Mouse (Mus musculus) layer of hippocampus, adult 8-10 months (tissue): Measurements from ENCODE around the gene Naglu. TPM values are rescaled to one million over a fixed set of nuclear protein-coding genes. Genes with fewer than 3 reads are reported as not detected.

Source experiments
- DNase-seq, 2 experiments: peaks; one replicate each; pipeline ENCODE4 v3.0.0; 2022; ENCODE audit warnings: low spot score in 2 of 2
- total RNA-seq, 4 experiments: library from RNA; stranded (reverse); gene quantifications; 2 replicates each; pipeline ENCODE4 v1.2.4; 2022

Gene Naglu
- total RNA-seq, 4 experiments from 2014 or later: 7.3 to 22.9 (median 15.2) TPM

GRCm38 (mm10) chr11:101083083-101083697 lies 13.4 kb downstream of the Naglu start:
- DNase-seq: no peak

DNA sequence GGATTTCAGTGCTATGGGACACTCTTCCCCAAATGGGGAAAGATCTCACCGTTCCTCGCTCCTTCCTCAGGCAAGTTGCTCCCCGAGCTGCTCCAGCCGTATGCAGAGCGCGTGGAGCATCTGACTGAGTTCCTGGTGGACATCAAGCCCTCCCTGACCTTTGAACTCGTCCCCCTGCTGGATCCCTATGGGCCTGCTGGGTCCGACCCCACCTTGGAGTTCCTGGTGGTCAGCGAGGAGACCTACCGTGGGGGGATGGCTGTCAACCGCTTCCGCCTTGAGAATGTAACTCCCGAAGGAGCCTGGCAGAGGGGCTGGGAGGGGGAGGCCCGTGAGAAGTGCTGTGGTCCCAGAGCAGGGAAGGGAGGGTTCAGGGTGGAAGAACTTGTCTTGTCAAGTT lies 14.4 kb downstream of the Naglu start:
- DNase-seq: no peak

GRCm38 (mm10) chr11:101084811-101085210 lies 15.0 kb downstream of the Naglu start:
- no peak for DNase-seq

DNA sequence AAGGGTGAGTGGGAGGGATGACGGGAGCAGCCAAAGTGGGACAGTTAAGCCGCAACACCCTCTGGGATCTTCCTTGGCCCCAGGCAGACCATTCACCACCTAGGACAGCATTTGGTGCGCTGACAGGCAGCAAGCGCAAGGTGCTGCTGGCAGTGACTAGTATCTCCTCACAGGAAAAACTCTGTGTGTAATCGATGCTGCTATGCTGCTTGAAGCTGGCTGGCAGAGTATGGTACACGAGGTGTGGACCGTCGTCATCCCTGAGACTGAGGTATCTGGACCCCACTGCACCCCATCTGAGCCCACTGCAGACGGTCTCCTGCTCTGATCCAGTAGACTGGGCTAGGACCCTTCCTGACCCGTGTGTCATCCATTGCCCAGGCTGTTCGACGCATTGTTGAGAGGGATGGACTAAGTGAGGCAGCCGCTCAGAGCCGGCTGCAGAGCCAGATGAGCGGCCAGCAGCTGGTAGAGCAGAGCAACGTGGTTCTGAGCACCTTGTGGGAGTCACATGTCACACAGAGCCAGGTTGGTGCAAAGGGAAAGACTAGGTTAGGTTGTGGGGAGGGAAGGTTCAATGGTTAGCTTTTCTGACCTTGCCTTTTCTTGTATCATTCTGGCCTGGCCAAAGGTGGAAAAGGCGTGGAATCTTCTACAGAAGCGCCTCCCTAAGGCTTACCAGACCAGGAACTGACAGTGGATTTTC lies 16.0 kb downstream of the Naglu start:
- no peak for DNase-seq

DNA sequence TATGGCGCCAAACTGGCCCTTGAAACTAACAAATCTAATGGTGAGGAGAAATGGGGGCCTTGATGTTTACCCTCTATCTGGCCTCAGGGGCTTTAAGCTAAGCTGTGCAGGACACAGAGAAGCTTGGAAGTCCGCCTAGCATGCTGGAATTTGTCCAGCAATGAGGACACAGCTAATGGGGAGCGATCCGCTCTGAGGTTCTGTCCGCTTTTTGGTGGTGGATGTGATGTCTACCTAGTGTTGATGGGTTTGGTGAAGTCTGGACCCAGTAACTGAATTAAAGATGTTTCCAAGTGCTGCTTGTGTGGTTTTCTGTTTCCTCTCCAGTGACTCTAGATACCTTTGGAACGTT lies 16.5 kb downstream of the Naglu start:
- no peak for DNase-seq

DNA sequence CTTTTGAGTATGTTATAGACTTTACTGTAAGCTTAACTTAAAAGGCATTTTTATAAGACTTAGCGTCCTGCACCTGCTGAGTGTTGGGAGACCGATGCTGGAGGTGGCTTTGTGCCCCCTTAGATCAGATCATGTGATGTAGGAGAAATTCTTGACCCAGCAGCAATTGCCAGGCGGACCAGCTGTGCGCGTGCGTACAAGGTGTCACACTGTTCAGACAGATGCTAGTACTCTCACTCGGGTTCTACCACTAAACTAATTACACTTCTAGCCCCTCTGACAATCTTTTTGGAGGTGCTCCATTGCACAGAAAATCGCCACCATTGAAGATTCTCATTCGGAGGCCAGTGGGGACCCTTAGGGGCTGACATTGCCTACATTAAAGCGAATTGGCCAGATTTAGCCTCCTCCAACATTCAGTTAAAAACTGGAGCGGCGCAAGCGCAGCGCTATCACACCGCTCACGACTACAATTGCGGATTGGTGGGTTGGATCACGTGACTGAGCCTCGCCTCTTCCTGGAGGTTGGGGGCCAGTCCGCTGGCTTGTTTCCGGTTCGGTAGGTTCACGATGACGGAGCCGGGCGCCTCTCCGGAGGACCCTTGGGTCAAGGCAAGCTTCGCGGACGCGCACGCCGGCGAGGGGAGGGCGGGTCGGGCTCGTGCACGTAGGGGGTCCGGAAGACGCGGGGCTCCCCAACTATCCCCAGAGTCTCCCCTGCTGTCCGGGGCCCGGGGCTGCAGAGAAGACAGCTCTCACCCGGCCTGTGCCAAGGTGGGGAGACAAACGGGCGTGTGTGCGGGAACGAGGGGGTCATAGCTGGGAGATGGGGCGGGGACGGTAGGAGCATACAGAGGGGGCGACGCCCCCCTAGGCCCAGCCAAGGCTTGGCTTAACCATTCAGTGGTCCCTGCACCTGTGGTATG lies 17.2 kb downstream of the Naglu start, which contains the start of gene Mlx:
Gene Mlx, plus strand, starts transcription at position 522 of the 926 bp plus-strand sequence.
- DNase-seq: peak; percentile 88 to 91

- DNase-seq: no peak
These were observed 17.9 kb downstream of the Naglu start for GRCm38 (mm10) chr11:101087682-101088055.

DNA sequence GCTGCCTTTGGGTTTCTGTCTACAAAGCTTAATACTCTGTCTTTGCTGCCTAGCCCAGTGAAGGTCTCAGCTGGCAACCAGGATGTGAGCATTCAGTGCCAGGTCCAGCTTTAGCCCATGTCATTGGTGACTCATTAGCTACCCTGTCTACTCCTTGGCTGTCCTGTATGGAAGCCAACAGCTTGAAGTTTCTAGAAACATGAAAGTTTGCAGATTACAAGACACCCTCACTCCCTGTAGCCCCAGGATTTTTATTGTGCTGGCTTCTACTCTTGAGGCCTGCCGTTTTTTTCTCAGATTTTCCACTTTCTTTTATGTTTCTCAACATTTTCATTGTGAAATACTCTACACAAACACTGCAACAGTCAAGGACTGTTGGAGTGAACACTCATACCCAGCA lies 20.1 kb downstream of the Naglu start:
- DNase-seq: no peak

- no peak for DNase-seq
These were observed 25.1 kb downstream of the Naglu start for GRCm38 (mm10) chr11:101094930-101095313.

- DNase-seq: peak; percentile 92 to 93
These were observed 25.7 kb downstream of the Naglu start, which contains the start of gene Psmc3ip for GRCm38 (mm10) chr11:101095314-101096024. Psmc3ip (minus strand) TSS chr11:101095436.

DNA sequence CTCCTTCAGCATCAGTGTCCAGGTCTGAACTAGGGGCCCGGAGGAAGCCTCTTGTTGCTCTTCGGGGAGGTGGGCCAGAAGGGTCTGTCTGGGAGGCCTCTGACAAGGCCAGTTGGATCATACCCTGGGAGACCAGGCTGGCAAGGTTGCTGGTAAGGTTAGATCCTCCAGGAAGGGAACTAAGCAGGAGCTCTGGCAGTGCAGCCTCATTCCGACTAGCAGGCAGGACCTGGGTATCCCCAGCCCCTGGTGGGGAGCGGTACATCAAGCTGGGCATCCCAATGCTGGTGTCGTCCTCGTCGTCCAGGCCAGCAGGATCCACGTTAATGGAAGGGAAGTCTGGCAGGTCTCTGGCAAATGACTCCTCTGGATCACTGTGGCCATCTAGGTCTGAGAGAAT lies 28.4 kb downstream of the Naglu start:
- DNase-seq: no peak

DNA sequence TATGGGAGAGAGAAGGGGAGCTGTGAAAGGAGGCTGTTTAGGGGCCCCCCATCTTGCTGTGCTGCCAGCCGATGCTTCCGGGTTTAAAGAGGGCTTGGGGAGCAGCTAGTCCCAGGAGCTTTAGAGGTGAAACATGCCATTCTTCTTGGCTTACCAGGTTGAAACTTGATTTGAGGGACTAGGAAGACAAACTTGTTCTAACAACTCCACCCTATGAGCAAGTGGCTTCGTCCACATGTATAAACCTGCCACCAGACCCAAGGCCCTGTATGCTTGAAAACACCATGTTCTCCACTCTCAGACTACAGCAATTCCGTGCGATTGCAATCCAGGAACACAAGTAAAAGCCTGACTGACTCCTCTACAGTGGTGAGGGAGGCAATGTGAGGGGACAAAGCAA lies 33.2 kb downstream of the Naglu start:
- DNase-seq: no peak

- no peak for DNase-seq
These were observed 39.5 kb downstream of the Naglu start for GRCm38 (mm10) chr11:101109351-101109750.

DNA sequence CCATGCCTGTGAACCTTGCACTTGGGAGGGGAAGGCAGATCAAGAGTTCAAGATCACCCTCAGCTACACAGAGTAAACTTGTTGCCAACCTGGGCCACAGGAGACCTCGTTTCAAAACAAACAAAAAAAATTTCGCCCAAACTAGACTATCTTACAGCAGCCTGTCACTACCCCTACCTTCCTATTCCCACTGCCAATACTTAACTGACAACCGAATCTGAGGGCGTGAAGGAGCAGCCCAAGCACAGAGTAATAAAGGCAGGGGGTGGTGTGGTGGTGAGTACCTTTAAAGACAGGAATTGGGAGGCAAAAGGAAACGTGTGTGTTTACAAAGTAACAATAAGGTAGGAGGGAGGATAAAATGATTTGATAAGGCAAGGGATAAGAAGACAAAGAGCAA lies 40.9 kb downstream of the Naglu start:
- DNase-seq: no peak

GRCm38 (mm10) chr11:101111178-101111577 lies 41.4 kb downstream of the Naglu start:
- no peak for DNase-seq

GRCm38 (mm10) chr11:101112186-101112585 lies 42.4 kb downstream of the Naglu start:
- no peak for DNase-seq

DNA sequence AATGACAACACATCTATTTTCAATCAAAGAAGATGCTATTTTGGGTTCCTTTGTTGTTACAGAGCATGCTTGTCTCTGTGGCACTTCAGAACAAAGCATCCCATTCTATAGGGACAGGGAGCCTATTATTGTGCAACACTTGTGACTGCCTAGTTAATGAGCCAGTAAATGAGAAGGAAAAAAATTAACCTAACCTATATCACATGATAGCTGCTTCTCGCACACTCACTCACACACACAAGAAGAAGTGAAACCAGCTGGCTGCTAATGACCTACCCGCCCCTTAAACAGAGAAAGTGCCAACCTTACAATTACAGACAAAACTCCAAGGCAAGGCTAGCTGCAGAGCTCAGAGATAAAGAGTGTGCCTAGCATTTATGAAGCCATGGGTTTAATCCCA lies 45.8 kb downstream of the Naglu start:
- no peak for DNase-seq

DNA sequence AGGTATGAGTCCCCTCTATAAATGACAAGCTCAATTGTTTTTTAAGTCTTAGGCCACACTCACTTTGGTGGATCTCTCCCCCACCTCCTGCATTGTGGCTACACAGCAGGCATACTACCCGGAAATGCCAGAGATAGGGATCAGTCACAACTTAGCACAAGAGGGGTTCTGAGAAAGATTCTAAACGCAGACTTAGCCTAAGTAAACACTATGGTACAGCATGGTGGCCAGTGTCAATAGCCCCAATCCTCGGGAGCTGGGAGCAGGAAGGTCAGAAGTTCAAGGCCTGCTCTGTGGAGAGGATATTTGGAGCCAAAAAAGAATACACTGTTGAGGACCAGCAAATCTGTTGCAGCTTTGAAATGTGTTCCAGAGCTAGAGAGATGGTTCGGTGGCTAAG lies 48.3 kb downstream of the Naglu start:
- no peak for DNase-seq

- DNase-seq: no peak
These were observed 49.4 kb downstream of the Naglu start for GRCm38 (mm10) chr11:101119131-101119760.

GRCm38 (mm10) chr11:101119761-101120544 lies 50.1 kb downstream of the Naglu start, which contains the start of the genes Retreg3 and Tubg1:
Retreg3 (minus strand) TSS chr11:101119893.
Tubg1 (plus strand) TSS chr11:101119938.
- peak; percentile 97 to 99 for DNase-seq
